Mouse (Mus musculus) MEL (cell line): ENCODE data around the gene Tmc8. TPM values are rescaled to one million over a fixed set of nuclear protein-coding genes. Genes with fewer than 3 reads are reported as not detected.

Source experiments
- DNase-seq: peaks from one replicate; pipeline ENCODE4 v3.0.0; 2011; ENCODE audit warnings: low read depth, low spot score
- H3K27ac ChIP-seq: 2 replicates; pipeline ENCODE4 v1.5.1; 2012; ENCODE audit warnings: low read depth, mild to moderate bottlenecking, control low read depth, low read length, moderate library complexity; ENCODE audit not compliant: control insufficient read depth
- H3K27me3 ChIP-seq, 2 experiments: fragments of 150-350 bp in 1 of 2; sonication (generic) in 1 of 2; 2 replicates each; pipeline ENCODE4 v1.6.1; 2012; ENCODE audit warnings: low read length in 2 of 2, mild to moderate bottlenecking in 2 of 2, improper control_type of control experiment in 1 of 2, moderate library complexity in 1 of 2; ENCODE audit not compliant: insufficient read depth in 2 of 2, control insufficient read depth in 1 of 2
- H3K36me3 ChIP-seq, 2 experiments: 2 replicates each; pipeline ENCODE4 v1.6.1; 2012 to 2014; ENCODE audit warnings: low read length in 2 of 2, improper control_type of control experiment in 1 of 2, inconsistent platforms in 1 of 2, mild to moderate bottlenecking in 1 of 2; ENCODE audit not compliant: insufficient read depth in 2 of 2, control insufficient read depth in 1 of 2
- H3K4me1 ChIP-seq, 2 experiments: fragments of 150-350 bp in 1 of 2; sonication (generic) in 1 of 2; 2 replicates each; pipeline ENCODE4 v1.6.1; 2012; ENCODE audit warnings: low read length in 2 of 2, improper control_type of control experiment in 1 of 2, mild to moderate bottlenecking in 1 of 2; ENCODE audit not compliant: insufficient read depth in 2 of 2, control insufficient read depth in 1 of 2
- H3K4me3 ChIP-seq, 2 experiments: fragments of 150-350 bp in 1 of 2; sonication (generic) in 1 of 2; 2 replicates each; pipeline ENCODE4 v1.5.1; 2012; ENCODE audit warnings: low read depth in 2 of 2, low read length in 2 of 2, mild to moderate bottlenecking in 2 of 2, moderate library complexity in 2 of 2, control low read depth in 1 of 2, improper control_type of control experiment in 1 of 2; ENCODE audit not compliant: control insufficient read depth in 1 of 2, insufficient read depth in 1 of 2
- H3K79me2 ChIP-seq: 2 replicates; pipeline ENCODE4 v1.6.1; 2012; ENCODE audit warnings: mild to moderate bottlenecking, low read length, moderate library complexity; ENCODE audit not compliant: control insufficient read depth, poor library complexity, insufficient read depth
- H3K9ac ChIP-seq: 2 replicates; pipeline ENCODE4 v1.6.1; 2012; ENCODE audit warnings: low read depth, mild to moderate bottlenecking, control low read depth, low read length, moderate library complexity; ENCODE audit not compliant: control insufficient read depth, poor library complexity, severe bottlenecking
- H3K9me3 ChIP-seq: fragments of 150-350 bp; sonication (generic); replicated peaks from 2 replicates; pipeline ENCODE4 v1.6.1; 2012; ENCODE audit warnings: mild to moderate bottlenecking, low read length, improper control_type of control experiment, moderate library complexity; ENCODE audit not compliant: insufficient read depth
- BHLHE40 ChIP-seq: IDR thresholded peaks from 2 replicates; pipeline ENCODE4 v1.6.1; 2012; ENCODE audit warnings: low read depth, mild to moderate bottlenecking, inconsistent platforms, low read length, improper control_type of control experiment, borderline replicate concordance
- EP300 ChIP-seq, 2 experiments: IDR thresholded peaks; 2 replicates each; pipeline ENCODE4 v1.6.1; 2011; ENCODE audit warnings: improper control_type of control experiment in 2 of 2, low read length in 2 of 2, low read depth in 1 of 2, mild to moderate bottlenecking in 1 of 2
- ETS1 ChIP-seq: IDR thresholded peaks from 2 replicates; pipeline ENCODE4 v1.6.1; 2012; ENCODE audit warnings: low read depth, mild to moderate bottlenecking, inconsistent platforms, low read length, improper control_type of control experiment, moderate library complexity
- GATA1 ChIP-seq: IDR thresholded peaks from 2 replicates; pipeline ENCODE4 v1.6.1; 2011; ENCODE audit warnings: low read depth, low read length, improper control_type of control experiment
- HCFC1 ChIP-seq: IDR thresholded peaks from 2 replicates; pipeline ENCODE4 v1.6.1; 2012; ENCODE audit warnings: low read depth, mild to moderate bottlenecking, inconsistent platforms, low read length, improper control_type of control experiment, moderate library complexity
- MAZ ChIP-seq: IDR thresholded peaks from 2 replicates; pipeline ENCODE4 v1.6.1; 2012; ENCODE audit warnings: low read depth, mild to moderate bottlenecking, inconsistent platforms, low read length, improper control_type of control experiment
- MYC ChIP-seq: IDR thresholded peaks from 2 replicates; pipeline ENCODE4 v1.6.1; 2011; ENCODE audit warnings: low read depth, mild to moderate bottlenecking, low read length, improper control_type of control experiment, moderate library complexity
- NELFE ChIP-seq: IDR thresholded peaks from 2 replicates; pipeline ENCODE4 v1.6.1; 2011; ENCODE audit warnings: low read depth, low read length, improper control_type of control experiment
- NRF1 ChIP-seq: IDR thresholded peaks from 2 replicates; pipeline ENCODE4 v1.6.1; 2014; ENCODE audit warnings: low read depth, mild to moderate bottlenecking, inconsistent platforms, low read length, improper control_type of control experiment, moderate library complexity; ENCODE audit not compliant: poor library complexity, insufficient read depth, severe bottlenecking
- POLR2A ChIP-seq, 2 experiments: IDR thresholded peaks; 2 replicates each; pipeline ENCODE4 v1.6.1; 2011 to 2012; ENCODE audit warnings: low read length in 2 of 2, mild to moderate bottlenecking in 2 of 2, control low read depth in 1 of 2, improper control_type of control experiment in 1 of 2, low read depth in 1 of 2, moderate library complexity in 1 of 2; ENCODE audit not compliant: control insufficient read depth in 1 of 2, insufficient read depth in 1 of 2, poor library complexity in 1 of 2
- POLR2AphosphoS5 ChIP-seq: IDR thresholded peaks from 2 replicates; pipeline ENCODE4 v1.6.1; 2012; ENCODE audit warnings: low read depth, borderline replicate concordance, mild to moderate bottlenecking, inconsistent platforms, low read length, moderate library complexity, mixed read lengths
- RAD21 ChIP-seq: IDR thresholded peaks from 2 replicates; pipeline ENCODE4 v1.6.1; 2011; ENCODE audit warnings: mild to moderate bottlenecking, low read depth, low read length, improper control_type of control experiment
- SIN3A ChIP-seq: IDR thresholded peaks from 2 replicates; pipeline ENCODE4 v1.6.1; 2012; ENCODE audit warnings: low read length, improper control_type of control experiment, inconsistent platforms
- SMC3 ChIP-seq: IDR thresholded peaks from 2 replicates; pipeline ENCODE4 v1.6.1; 2011; ENCODE audit warnings: low read depth, low read length, improper control_type of control experiment
- TAL1 ChIP-seq: IDR thresholded peaks from 2 replicates; pipeline ENCODE4 v1.6.1; 2012; ENCODE audit warnings: mild to moderate bottlenecking, inconsistent platforms, low read length, moderate library complexity, mixed read lengths
- TBP ChIP-seq: IDR thresholded peaks from 2 replicates; pipeline ENCODE4 v1.8.0; 2011; ENCODE audit warnings: low read depth, low read length, improper control_type of control experiment
- TCF12 ChIP-seq: IDR thresholded peaks from 2 replicates; pipeline ENCODE4 v1.6.1; 2014; ENCODE audit warnings: low read depth, mild to moderate bottlenecking, inconsistent platforms, low read length, improper control_type of control experiment, moderate library complexity
- USF1 ChIP-seq: IDR thresholded peaks from 2 replicates; pipeline ENCODE4 v1.6.1; 2014; ENCODE audit warnings: low read depth, mild to moderate bottlenecking, inconsistent platforms, low read length, improper control_type of control experiment, moderate library complexity
- ZKSCAN1 ChIP-seq: IDR thresholded peaks from 2 replicates; pipeline ENCODE4 v1.6.1; 2012; ENCODE audit warnings: low read depth, mild to moderate bottlenecking, inconsistent platforms, low read length, improper control_type of control experiment, moderate library complexity
- polyA plus RNA-seq, 2 experiments: library from polyadenylated mRNA; stranded (reverse) in 1 of 2; unstranded in 1 of 2; fragments of >175 nt in 1 of 2; fragments of >200 nt in 1 of 2; gene quantifications; 2 replicates each; pipeline versions ENCODE4 v1.2.1 to v1.2.4; 2012; ENCODE audit warnings: low replicate concordance in 2 of 2, low read depth in 1 of 2; ENCODE audit not compliant: insufficient read length in 2 of 2, insufficient read depth in 1 of 2, missing spikeins in 1 of 2
- total RNA-seq: library from RNA; depleted of rRNA; stranded (reverse); fragments of 300-350 nt; gene quantifications from 2 replicates; pipeline ENCODE4 v1.2.3, GENCODE M21; 2012

Tmc8 gene
- total and polyA plus RNA-seq, 3 experiments = 15.4 to 23.5 TPM; not detected in 1

GRCm38 (mm10) chr11:117797511-117798159 lies 15.8 kb downstream of the Tmc8 start, which contains the start of gene 6030468B19Rik (continued):
- TF ChIP-seq MYC (peak; percentile 82; the same call in 1 of the 2 replicates), EP300 (IDR thresholded peaks at IDR 0.05; ENCODE audit: low read depth in 1 of 2, low read length in 2 of 2) (peak; percentile 41 to 78), NRF1 (peak; percentile 37; the same call in 1 of the 2 replicates), TAL1 (peak; percentile 84), POLR2AphosphoS5 (peak; percentile 52; the same call in 1 of the 2 replicates)

- peaks cover 11 to 27% of the 10 kb centered on the region in 2 experiments for H3K4me1 ChIP-seq
Measured at GRCm38 (mm10) chr11:117798160-117798541, 16.3 kb downstream of the Tmc8 start.

GRCm38 (mm10) chr11:117799174-117799573 lies 17.3 kb downstream of the Tmc8 start:
- DNase-seq = peak; percentile 45
- no peak overlapping the region for H3K9ac ChIP-seq
- TF ChIP-seq BHLHE40 = no peak
- TF ChIP-seq NELFE = no peak
- TF ChIP-seq MYC = no peak
- TF ChIP-seq SIN3A = no peak
- TF ChIP-seq TBP = no peak
- no peak for TF ChIP-seq RAD21
- no peak for TF ChIP-seq ZKSCAN1
- H3K36me3 ChIP-seq = peaks cover 0 to 20% of the 10 kb centered on the region in 2 experiments; a peak in 2 of 4 replicates
- no peak overlapping the region for H3K4me3 ChIP-seq
- no peaks in the 10 kb centered on the region for H3K79me2 ChIP-seq
- no peaks in the 10 kb centered on the region for H3K9me3 ChIP-seq
- peaks cover 11 to 30% of the 10 kb centered on the region in 2 experiments for H3K4me1 ChIP-seq
- no peaks in the 10 kb centered on the region for H3K27me3 ChIP-seq
- H3K27ac ChIP-seq = no peak overlapping the region

More at GRCm38 (mm10) chr11:117798160-117798541, 16.3 kb downstream of the Tmc8 start:
- Histone ChIP-seq H3K79me2 (no peaks in the 10 kb centered on the region), H3K36me3 (peaks cover 0 to 20% of the 10 kb centered on the region in 2 experiments; a peak in 2 of 4 replicates), H3K27me3 (no peaks in the 10 kb centered on the region), H3K4me3 (0 out of 4 replicates have a peak overlapping the region, but pooled peaks of 1 of the 2 experiments have one; percentile 18), H3K9me3 (no peaks in the 10 kb centered on the region), H3K27ac (peak overlapping the region; percentile 37), H3K9ac (peak overlapping the region; percentile 23; the same call in 1 of the 2 replicates)
- TF ChIP-seq POLR2A (IDR thresholded peaks at IDR 0.05; ENCODE audit: control insufficient read depth in 1 of 2, insufficient read depth in 1 of 2, low read depth in 1 of 2, low read length in 2 of 2, poor library complexity in 1 of 2) (no peak), BHLHE40 (peak; percentile 53; the same call in 1 of the 2 replicates), MYC (0 out of 2 replicates have a peak, but pooled peaks have one; percentile 7), USF1 (peak; percentile 20; the same call in 1 of the 2 replicates), GATA1 (peak; percentile 91), ETS1 (peak; percentile 38; the same call in 1 of the 2 replicates), MAZ (peak; percentile 82; the same call in 1 of the 2 replicates), EP300 (IDR thresholded peaks at IDR 0.05; ENCODE audit: low read depth in 1 of 2, low read length in 2 of 2) (peak; percentile 67 to 77), SMC3 (no peak), TAL1 (peak; percentile 31; the same call in 1 of the 2 replicates), TCF12 (peak; percentile 67), HCFC1 (peak; percentile 38; the same call in 1 of the 2 replicates), SIN3A (no peak; the same call in 1 of the 2 replicates)
- peak; percentile 58 for DNase-seq
